Mouse (Mus musculus) cerebellum, adult 18-20 months (tissue): ENCODE measurements around the gene Nrn1.

ENCODE experiments used
- DNase-seq, 2 experiments: peaks; one replicate each; pipeline ENCODE4 v3.0.0; 2021

Gene Nrn1

DNA sequence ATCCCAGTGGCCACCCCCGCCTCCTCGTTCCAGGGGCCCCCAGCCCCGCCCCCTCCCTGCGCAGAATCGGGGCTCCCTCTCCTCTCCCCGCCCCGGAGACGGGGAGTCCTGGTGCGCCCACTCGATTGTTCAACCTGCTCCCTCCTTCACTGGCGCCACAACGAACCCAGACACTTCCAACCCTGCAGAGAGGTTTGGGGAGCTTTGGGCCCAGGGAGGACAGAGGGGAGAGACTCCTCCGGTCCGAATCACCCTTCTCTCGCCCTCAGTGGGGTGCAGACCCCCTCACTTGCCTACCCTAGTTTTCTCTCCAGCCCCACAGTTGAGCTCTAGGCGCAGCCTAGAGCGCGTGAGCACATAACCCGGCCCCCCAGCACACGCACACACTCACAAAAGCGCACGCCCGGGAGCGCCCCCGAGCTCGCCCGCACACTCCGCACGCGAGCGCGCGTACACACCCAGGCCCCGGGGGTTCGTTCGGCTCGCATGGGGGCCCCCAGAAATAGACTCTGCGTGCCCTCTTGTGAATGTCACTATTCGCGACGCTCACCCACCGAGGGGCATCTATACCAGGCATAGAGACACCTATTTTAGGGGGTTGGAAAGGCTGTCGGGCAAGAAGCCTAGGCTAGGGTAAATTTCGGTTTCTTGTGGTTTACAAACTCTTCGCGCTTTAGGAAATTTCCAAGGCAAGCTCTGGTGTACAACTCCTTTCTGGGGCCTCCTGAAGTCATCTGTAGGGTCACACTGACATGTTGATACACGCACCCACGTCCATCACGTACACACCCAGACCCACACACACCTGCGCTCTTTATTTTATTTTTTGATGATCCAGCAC is at the start of gene Nrn1:
Gene Nrn1 (minus strand): TSS at position 401 of the 841 bp plus-strand sequence.
- DNase-seq: peak; percentile 80 to 82

DNA sequence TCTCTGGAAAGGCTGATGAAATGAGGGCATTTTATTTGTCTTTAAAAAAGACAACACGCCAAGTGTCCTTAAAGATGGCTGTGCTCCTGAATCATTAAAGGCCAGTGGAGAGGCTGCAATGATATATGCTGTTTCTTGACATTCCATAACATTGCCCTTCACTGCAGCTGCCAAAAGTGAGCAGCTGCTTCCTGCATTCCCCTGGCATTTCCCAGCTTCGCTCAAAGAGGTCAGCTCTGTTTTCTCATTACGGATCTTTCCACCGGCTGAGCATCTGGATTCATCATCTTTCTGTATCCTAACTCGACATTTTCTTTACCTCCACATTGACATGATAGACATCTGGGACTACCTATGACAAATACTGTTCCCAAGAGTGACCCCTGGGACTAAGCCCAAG is 44.7 kb upstream of the Nrn1 start:
- DNase-seq: no peak

DNA sequence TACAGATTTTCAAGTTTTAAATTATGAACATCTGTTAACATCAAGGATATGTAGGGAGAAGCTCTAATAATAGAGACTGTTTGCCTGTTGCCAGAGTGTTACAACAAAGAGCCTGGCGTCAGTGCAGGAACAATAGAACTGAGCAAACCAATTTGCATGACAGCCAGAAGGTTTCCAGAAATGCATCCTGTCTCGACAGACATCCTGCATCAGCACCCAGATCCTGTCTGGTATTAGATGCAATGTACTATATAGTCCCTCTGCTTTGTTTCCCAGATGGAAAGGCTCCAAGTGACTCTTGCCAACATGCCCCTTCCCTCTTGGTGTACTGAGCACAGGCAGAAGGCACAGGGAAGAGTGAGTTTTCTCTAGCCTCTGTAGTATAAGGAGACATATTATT is 31.9 kb upstream of the Nrn1 start:
- DNase-seq: no peak

DNA sequence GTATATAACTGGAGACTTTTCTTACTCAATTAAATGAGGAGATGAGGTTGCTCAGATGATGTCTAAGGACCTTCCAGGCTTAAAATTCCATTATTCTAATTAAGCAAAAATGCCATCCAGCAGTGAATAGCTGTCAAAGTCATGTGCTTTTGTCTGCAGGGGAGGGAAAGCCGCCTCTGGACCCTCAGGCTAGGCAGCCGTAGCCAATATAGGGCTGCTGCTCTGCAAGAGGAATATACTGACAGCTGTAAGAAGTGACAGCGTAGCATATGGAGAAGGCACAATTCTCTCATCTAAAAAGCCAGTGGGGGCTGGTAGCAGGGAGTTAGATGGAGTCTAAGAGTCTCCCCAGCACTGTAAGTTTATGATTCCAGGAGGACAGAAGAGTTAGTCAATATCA is 16.9 kb upstream of the Nrn1 start:
- DNase-seq: no peak

DNA sequence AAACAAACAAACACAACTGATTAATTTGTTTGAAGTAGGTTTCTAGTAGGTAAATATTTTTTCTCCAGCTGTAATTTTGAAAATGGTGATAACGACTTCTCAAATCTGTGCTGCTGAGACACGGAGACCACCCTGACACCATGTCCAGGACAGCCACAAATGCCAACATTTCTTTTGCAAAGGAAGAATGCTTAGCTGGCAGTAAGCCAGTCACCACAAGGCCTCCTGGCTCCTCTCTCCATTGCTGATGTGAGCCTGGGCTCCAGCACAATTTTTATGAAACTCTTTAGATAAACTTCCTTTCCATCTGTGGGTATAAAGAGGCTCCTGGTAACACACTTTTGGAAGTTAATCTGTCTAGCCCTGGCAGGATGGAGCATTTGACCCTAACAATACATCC is 15.1 kb upstream of the Nrn1 start:
- DNase-seq: no peak

DNA sequence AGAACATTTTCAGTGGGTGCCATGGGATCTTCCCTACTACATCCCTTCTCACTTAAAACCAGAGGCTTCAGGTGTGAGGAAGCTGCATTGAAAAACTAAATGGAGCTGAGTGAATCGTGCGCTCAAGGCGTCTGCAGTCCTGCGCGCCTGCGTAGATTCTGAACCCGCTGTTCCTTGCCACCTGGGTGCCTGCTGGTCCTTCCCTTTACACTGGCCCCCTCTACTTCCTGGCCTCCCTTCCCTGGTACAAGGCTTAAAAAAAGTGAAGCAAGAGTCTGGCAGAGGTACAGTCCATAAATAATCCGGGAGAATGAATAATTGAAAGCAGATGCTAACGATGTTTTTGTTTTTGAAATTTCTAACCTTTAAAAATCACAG is 1.7 kb upstream of the Nrn1 start:
- DNase-seq: peak in 1 of 2 experiments; percentile 70

DNA sequence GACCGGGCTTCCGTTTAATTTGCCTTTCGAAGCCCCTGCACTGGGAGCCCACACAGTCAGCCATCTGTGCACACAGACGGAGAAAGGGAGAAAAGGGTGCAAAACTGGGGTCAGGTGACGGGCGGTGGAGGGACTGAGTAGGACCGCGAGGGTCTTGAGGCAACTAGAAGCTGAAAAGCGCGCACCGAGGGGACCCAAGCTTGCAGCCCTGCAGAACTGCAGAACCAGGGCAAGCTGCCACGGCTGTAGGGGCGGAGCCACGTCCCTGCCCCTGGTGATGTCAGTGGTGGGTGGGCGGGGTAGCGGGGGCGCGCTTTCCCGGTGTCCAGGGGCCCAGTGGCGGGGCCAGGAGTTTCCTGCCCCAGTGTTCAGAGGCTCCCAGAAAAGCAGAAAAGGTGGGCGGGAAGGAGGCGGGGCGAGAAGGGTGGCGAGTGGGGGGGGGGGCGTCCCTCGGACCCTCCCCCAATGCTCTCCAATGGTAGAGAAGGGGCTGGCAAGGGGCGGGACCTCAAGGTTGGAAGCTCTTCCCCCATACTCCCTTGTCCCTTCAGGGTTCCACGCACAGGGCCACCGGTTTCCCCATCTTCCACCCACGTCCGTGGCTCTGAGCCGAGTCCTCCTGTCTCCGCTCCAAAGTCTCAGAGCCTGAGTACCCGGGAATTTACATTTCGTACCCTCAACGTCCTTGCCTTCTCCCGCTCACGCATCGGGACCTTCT is 1.1 kb upstream of the Nrn1 start:
- peak; percentile 91 for DNase-seq

DNA sequence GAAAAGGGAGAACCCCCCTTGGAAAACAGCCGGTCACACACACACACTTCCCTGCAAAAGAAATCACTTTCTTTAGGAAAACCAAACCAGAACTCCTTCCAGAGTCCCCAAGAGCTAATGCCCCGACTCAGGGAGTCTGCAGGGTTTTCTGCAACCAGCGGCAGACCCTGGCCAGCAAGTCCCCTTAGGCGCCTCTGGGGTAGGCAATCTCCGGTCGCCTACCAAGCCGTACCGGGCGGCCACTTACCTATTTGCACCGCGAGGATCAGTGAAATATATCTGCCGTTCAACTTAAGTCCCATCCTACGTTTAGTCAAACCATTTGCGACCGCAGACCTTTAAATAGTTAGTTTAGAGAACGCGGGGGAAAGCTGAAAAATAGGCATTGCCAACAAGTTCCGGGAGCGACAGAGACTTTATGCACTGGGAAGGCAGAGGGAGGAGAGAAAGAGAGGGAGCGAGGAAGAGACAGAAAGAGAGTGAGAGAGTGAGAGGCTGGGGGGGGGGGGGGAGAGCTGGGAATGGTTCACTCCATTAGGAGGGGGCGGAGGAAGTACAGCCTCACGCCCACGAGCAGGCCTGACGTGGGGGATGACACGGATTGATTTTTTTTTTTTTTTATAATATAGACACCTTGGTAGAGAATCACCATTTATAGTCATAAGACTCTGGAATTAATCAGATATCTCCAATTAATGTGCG is 791 bp downstream of the Nrn1 start:
- DNase-seq: peak; percentile 65

DNA sequence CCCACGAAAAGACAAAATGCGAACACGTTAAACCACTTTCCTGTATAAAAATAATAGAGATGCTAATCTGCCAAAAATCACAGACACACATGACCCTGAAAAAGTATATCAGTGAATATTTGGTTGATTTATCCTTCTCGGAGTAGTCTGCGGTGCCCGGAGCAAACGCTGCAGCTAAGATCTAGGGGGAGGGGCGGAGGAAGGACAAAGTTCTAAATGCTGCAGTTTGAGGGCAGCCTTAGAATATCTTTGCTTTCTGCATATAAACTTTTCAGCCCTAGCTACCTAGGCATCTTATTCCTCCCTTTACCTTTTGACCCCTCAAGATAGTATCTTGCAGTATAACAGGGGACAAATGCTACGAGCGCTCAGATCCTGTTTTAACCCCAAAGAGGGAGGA is 1.4 kb downstream of the Nrn1 start:
- DNase-seq: peak; percentile 43 to 52

DNA sequence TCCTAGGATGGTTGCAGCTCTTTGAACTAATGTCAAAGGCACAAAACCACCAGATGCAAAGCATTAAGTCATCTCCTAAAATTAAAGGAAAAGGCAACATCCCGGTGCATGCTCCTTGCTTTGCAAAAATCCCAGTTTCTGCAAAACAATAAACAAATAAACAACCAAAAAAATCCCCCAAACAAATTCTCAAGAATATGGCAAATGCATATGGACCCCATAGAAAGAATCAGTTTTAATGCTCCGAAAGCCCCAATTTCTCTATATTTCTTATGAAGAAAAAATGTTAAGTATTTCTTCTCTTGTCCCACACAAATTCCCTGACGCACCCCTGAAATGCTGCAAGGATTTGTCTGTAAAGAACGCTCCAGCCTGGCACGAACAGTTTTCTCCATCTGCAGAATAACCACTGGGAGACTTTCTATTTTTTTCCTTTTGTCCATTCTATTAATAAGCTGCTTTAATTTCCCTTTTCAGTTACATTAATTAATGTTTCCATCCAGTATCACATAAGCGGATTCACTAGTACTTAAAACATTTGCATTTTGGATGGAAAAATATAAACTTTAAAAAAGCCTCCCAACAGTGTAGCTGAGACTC is 1.9 kb downstream of the Nrn1 start:
- peak in 1 of 2 experiments; percentile 18 for DNase-seq

DNA sequence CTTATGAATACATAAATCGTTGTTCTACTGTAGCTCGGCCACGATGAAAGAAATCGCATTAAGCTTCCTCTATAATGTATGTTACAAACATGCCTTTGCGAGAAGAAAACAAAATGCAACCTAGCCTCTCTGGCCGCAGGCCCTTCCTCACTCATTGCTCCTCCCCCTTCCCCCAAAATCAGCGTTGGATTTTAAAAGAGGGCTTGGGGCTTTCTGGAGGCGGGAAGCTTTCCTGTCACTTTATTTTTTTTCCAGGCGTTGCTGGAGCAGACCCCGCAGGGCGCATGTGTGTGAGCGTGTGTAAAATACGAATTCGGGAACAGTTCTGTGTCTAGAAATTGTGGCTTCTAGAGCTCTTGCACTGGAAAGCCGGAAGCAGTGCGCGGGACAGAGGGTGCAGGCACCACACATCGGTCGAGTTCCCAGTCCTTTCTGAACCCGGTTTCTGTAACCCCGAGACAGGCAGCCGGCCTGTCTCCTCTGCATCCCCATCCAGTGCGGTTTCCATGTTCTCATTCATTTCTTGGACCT is 2.9 kb downstream of the Nrn1 start:
- peak; percentile 41 to 55 for DNase-seq

DNA sequence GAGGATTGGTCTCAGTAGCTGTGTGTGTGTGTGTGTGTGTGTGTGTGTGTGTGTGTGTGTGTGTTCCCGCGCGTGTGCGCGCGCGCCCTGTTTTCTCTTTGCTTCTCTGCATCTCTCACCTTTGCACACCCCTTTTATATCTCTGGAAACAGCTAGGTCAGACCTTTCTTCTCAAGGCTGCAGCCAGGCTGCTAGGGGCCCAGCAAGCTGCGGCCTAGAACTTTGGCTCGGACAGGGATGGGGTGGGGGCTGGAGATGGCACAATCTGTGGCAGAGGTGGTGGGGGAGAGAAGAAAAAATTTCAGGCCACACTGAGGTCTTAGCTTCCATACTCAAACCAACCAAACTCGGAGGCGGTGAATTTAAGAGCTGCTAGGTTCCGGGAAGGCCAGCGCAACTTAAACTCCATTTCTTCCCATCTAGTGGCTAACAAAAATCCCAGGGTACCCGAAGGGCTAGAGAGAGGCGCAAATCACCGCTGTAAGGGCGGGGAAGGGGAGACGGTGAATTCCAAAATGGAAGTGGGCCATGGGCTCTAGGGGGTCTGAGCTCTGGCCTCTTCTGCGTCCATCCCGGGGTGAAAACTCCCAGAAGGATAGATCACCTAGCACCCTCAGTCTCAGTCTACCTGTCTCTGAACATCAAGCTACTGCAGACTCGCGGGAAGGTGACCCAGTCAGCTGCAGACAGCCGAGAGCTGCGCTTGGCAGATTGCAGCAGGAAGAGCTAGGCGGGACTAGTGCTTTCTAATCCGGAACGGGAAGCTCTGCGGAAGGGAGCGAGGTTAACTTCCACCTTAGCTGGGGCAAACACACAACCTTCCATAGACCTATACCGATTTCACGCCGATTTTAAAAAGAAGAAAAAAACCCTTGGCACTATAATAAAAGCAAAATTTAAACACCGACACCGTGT is 3.7 kb downstream of the Nrn1 start:
- peak; percentile 74 to 80 for DNase-seq

DNA sequence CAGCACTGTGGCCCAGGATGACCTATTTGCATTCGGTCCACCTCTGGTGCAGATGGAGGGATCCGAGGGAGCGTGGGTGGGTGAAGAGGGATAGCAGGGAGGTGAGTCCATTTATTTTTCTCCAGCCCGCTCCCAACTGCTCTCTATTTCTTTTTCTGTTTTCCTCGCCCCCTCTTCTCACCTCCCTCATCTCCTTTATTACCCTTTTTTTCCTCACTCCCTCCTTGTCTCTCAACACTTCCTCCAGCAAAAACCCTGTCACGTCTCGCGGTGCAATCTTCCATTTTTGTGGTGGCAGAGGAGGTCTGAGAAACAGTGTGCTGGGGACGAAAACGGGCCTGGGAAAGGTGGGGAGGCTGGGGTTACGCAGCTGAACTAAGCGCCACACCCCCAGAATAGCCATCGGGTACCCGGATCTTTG is 4.6 kb downstream of the Nrn1 start:
- DNase-seq: peak; percentile 34 to 41

DNA sequence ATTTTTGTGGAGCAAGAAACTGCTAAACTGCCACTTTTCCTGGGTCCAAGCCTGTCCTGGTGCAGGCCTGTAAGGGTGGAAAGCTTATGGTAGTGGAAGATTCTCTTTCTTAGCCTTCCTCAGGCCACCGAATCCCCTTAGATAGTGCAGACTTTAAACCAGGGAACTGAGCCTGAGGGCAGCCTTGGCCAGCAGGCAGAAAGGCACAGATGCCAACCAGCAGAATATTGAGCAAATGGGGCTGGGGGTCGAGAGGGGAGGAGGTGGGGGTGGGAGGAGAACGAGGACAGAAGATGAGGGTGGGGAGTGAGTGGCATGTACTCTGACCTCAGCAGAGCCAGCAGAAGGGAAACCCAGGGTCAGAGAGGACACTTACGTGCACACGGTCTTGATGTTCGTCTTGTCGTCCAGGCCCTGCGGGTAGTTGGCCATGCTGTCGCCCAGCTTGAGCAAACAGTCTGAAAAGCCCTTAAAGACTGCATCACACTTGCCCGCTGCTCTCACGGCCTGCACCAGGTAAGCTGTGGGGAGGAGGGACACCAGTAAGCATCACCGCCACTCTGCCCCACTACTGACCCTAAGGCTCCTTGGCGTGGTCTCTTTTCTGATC is 5.1 kb downstream of the Nrn1 start:
- DNase-seq: peak; percentile 34 to 50

DNA sequence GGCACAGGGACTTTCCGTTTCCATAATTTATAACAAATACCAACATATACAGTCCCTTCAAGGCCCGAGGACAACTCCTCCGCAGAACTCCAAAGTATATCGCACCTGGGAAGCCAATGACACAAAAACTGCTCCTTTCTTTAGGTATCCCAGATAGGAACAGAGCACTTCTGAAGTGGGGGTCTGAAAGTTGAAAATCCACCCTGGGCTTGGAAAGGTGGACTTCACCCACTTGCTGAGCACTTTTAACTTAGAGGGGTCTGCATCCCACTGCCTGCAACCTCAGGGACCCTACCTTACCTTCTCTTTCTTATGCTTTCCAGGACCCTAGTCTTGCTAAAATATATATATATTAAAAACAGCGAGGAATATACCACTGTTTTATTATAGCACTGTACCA is 6.4 kb downstream of the Nrn1 start:
- no peak for DNase-seq

DNA sequence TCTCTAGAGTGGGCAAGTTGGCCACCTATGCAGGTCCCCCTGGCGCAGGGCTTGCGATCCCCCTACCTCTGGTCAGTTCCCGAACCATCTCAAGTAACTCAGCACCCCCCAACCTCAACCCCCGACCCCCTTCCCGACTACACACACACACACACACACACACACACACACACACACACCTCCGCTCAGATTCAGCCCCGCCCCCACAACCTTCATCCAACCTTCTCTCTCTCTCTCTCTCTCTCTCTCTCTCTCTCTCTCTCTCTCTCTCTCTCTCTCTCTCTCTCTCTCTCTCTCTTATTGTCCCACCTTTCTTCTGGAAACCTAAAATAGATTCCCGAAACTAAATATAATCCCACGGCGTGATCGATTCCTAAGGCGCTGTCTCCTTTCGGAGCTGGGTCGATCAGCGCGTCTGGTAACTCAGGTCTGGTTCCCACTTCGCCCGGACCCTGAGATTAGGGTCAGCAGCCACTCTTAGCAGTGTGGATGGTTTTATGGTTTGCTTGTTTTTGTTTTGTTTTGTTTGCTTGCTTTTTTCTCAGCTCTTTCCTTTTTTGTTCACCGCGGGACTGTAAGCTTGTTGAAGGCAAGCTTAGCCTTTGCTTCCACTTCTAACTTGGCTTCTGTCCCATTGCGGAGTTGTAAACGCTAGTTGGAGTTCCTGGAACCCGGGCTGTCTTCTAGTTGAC is 7.0 kb downstream of the Nrn1 start:
- peak; percentile 41 to 57 for DNase-seq

DNA sequence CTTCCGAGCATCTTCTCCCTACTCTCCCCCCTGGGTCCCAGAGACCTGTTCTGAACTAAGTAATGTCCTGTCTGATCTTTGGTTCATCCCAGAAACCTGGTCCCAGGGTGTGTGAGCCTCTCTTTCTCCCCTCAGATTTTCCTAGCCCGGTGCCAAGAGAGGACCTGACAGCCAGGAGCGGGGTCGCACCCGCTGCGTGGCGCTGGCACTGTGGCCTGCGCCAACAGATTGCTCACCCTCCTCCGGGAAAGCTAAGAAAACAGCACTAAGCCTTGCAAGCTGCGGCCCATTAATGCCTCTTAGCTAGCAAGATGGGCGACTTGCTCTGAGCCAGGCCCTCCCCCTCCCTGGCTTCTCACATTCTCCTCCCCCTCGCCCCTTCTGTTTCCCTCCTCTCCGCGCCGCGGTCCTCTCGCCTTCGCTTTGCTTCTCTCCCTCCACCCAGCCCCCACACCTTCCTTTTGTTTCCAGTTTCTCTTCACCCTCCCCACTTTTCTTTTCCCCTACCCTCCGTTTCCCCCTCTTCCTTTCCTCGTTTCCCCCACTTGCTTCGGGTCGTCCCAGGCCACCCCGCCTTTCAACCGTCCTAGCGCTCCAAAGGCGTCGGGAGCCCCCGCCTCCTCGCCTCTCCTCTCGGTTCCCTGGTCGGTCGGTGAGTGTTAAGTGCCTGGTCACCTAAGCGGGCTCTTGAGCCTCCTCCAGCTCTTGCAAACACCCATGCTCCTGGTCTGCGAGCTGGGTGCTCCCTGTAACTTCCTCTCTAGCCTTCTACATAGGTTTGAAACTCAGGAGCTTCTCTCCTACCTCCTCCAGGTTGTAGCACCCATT is 7.8 kb downstream of the Nrn1 start:
- DNase-seq: peak; percentile 74 to 80

DNA sequence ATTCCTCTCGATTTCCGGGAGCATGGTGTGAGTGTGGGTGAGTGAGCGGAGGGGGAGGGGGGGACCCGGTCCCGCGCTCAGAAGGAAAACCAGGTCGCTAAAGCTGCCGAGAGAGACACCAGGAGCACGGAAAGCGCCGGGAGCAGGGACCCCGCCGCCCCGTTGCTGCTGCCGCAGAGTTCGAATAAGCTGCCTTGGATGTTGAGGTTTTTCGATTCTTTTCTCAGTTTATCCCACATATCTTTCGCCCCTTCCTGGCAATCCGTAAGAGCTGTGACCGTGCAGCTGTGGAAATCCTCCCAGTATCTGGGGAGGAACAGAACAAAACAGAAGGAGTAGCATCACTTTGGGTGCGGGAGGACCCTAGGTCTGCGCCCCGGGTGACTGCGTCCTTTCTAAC is 8.4 kb downstream of the Nrn1 start:
- peak; percentile 57 to 73 for DNase-seq

DNA sequence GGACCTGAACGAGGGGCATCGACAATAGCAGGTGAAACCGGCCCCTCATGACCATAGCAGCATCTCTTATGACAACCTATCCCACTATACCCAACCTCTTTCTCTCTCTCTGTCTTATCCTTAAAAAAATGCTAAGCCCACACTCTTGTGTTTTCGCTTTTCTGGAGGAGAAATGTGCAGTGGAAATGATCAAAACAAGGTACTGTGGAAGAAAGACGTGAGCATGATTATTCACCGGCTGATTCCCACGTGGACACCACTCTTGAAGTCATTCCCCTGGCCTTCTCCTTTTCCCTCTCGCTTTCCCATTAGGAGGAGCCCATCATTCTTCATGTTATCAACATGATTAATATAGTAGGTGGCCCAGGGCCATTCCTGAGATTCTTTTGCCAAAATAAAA is 9.1 kb downstream of the Nrn1 start:
- DNase-seq: peak in 1 of 2 experiments; percentile 26
